Mouse (Mus musculus): Measurements from ENCODE around the gene Chrna1.

The Chrna1 gene

DNA sequence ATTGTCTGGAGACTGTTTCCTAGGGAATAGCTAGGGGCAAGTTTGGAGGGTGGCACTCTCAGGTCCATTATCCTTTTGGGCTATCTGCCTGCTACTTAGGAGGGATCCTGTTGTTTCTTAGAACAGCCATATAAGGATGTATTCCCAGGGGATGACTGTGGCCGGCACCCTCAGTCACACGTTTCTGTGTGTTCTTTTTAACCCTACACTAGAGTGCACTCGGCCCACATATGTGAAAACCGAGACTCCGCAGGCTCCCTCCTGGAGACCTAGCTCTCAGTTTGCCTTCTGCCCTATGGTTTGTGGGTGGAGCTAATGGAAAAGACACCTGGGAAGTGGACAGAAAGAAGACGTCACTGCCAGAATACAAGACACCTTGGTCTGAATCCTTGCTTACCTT, 11.1 kb upstream of the Chrna1 start:
- no peak for DNase-seq (ENCODE audit: low read depth in 2 of 2, low spot score in 2 of 2)

DNA sequence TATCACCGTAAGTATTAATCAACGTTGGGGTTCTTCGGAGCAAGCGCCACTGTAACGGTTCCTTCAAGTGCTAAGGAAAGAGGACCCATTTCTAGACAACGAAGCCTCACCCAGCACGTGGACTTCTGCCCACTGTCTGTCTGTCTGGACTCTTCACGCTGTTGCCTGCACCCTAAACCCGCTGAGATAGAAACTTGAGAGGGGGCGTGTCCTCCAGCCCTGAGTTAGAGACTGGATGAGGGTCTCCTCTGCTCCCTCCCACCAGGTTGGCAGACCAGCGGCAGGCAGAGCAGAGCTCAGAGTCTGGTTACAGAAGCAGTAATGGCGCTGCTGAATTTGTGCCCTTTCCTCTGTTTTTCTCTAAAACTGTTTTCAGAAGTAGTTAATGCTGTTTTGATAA, 10.0 kb upstream of the Chrna1 start:
- DNase-seq (ENCODE audit: low read depth in 2 of 2, low spot score in 2 of 2) = no peak

DNA sequence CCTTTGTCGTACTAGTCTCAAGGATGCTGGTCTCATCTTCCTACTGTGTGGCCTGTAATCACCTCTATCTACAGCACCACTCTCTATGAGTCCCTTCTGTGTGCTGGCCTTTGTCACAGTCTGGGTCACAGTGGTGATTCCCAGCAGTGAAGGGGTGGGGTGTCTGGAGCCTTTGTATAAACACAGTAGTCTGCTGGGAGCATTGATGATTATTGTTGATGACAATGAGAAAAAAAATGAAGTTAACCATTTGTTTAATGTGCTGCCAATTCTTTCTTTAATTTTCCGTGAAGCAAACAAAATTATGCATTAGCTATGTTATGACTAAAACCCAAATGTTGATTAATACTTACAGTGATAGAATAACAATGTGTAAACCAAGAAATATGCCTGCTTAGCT, 8.8 kb upstream of the Chrna1 start:
- DNase-seq (ENCODE audit: low read depth in 2 of 2, low spot score in 2 of 2) = no peak

DNA sequence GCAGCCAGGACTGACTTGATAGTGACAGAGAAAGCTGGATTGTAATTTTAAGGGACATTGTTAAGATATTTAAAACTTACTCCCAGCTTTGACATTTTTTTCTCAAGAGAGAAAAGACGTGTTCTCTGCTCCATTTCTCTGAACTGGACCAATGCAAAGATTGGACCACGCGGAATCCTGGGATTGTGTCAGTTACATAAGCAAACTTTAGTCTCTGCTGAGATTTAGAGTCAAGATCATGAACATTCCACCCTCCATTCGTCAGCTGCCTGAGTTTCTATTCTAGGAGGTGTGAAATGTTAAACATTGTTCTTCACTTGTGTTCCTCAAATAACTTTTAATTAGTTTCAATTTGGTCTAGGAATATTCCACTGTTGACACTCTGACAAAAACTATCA, 7.0 kb upstream of the Chrna1 start:
- no peak for DNase-seq (ENCODE audit: low read depth in 2 of 2, low spot score in 2 of 2)

DNA sequence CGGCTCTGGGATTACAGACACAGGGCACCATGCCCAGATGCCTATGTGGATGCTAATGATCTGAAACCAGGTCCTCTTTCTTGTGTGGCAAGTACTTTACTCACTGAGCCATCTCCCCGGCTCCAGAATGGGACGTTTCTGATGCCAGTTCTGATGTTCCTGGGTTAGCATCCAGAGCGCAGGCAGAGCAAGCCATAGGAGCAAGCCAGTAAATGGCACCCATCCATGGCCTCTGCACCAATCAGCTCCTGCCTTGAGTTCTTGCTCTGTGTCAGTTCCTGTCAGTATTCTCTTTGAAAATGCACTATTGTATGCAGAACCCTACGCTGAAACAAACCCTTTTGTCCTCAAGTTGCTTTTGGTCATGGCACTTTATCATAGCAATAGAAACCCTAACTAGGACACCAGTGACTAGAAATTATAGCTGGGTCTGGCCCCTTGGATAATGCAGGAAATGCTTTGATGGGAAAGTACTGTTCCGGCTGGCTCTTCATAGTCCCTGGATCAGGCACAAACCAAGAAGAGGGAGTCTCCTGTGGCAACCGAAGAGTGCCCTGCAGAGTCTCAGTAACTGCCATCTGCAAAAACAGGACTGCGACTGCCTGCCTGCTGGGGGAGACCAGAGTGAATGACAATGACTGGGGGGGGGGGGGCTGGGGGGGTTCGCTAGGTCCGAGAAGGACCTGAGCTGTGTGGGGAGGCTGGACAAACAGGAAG, 6.4 kb upstream of the Chrna1 start:
- DNase-seq (ENCODE audit: low read depth in 2 of 2, low spot score in 2 of 2) = no peak

DNA sequence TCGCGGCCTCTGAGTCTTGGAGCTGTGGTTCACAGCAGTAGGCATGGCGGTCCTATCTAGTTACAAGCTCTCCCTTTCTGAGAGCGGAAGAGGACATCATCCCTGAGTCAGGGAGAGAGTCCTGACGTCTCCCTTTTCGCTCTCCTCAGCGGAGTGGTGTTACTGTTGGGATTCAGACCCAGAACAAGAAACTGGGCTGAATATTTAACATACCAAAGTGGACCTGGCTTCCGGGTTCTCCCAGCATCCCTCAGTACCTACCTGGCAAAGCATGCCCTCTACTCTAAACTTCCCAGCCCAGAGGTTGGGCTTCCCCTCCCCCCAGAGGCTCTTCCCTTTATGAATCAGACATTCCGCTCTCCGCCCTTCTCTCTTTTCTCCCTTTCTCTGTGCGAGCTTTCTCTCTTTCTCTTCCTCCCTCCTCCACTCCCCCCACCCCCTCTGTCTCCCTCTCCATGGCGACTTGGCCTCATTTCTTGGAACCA, 5.3 kb upstream of the Chrna1 start:
- DNase-seq (ENCODE audit: low read depth in 2 of 2, low spot score in 2 of 2) = no peak

DNA sequence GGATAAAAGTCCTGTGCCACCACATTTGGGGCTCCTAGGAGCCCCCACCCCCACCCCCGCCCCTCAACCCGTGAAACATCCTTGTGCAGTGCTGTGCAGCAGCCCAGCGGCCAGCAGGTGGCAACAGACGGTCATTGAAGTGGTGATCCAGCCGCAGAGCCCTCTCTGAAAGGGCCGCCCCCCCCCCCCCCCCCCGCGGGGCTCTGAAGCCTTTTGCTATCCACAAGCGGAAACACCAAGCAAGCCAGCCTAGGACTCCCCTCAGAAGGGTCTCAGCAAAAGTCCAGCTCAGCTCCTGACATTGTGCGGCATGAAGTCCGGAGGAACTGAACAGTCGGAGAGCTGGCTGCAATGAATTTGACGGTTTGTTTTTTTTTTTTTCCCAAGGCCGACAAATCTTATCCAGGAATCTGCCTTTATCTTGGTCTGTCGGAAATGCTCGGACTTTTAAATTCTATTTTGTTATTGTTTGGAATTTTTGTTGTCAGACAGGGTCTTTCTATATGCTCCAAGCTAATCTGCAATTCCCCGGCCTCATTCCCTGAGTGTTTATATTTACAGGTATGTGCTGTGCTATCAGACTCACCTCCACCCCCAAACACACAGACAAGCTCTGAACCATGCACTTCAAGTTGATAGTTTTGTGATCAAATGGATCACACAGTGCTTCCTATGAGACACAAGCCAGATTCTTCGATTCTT, 4.7 kb upstream of the Chrna1 start:
- no peak for DNase-seq (ENCODE audit: low read depth in 2 of 2, low spot score in 2 of 2)

DNA sequence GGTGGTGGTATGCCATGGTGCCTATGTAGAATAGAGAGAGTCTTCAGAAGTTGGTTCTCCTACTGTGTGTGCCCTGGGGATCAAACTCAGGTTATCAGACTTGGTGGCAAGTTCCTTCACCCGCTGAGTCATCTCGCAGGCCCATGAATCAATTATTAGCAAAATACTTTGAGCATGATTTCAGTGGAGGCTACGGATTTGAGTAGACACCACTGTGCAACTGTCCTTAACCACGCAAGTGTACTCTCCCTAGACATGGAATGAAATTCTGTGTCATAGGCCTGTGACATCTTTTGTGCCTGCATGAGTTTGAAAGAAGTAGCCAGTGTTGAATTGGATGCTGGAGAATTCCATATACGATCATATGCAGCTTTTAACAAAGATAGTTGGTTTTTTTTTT, 582 bp upstream of the Chrna1 start:
- no peak for DNase-seq (ENCODE audit: low read depth in 2 of 2, low spot score in 2 of 2)

DNA sequence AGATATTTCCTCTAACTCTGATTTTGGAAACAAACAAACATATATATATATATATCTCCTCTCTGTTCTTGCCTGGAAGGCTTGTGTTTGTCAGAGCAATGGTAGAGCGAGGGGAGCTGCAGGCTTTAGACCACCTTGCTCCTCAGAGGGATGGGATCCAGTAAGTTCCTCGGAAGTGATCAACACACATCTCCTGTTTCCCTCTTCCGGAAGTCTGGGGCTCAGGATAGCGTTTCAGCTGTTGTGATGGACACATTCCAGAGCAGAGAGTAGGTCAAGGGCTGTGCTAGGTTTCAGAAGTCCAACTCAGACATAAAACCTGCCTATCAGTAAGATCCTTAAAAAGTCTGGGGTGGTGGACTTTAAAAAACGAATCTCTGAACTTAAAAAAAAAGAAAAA, 970 bp downstream of the Chrna1 start:
- no peak for DNase-seq (ENCODE audit: low read depth in 2 of 2, low spot score in 2 of 2)

DNA sequence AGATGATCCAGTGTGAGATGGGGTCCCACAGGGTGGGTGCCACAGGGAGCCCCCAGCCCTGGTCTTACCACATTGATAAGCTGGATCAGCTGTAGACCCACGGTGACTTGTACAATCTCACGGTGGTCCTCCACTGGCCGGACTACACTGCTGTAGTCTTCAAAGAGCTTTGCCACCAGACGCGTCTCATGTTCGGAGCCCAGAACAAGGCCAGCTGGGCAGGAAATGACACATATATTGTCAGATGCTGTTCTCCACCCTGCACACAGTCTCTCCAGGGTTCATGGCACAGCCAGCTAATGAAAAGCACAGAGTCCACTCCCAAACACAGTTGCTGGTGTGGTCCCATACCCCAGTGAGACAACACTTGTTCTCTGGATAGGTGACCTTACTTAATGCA, 5.7 kb downstream of the Chrna1 start:
- no peak for DNase-seq (ENCODE audit: low read depth in 2 of 2, low spot score in 2 of 2)

DNA sequence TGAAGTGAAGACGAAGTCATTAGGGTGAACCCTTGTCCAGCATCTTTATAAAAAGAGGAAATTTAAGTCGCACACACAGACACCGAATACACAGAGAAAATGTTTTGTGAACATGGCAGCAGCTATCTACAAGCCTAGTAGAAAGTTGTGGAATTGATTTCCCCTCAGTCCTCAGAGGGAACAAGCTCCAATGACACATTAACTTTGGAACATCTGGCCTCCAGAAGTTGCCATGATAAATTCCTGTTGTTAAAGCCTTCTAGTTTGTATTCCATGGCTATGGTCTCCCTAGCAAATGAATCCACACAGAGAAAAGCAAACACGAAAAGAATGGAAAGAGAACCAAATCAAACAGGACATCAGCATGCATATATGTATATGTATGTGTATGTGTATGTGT, 6.6 kb downstream of the Chrna1 start:
- no peak for DNase-seq (ENCODE audit: low read depth in 2 of 2, low spot score in 2 of 2)

DNA sequence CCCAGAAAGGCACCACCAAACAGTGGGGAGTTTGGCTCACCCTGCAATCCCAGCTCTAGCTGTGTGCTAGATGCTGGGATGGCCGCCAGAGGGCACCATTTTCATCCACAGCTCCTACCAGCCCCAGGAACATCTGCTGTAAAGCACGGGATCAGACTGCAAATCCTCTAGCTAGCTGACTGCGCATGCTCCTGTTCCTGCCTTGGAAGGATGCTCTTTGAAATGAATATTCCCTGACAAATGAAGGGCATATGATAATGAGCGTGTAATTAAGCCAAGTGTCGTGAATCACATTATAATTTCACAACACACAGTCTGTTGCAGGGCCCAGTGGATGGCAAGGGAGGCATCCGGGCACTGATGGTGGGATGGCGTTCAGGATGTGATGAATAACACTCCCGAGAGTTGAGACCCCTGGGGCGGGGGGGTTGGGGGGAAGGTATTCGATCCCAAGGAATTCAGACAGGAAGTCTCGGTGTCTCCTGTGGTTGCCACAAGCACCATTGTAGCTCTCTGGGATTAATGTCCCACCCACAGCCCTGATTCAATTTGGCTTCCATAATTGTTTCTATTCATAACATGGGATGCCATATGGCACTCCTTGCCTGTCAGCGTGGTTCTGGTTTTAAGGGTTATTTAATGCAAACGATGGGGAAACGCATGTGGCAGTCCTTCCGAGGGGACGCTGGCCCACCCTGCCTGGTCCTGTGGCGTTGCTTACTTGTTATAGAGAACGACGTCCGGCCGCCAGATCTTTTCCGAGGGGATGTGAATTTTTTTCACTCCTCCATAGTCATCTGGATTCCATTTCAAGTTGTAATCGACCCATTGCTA, 7.4 kb downstream of the Chrna1 start:
- DNase-seq (ENCODE audit: low read depth in 2 of 2, low spot score in 2 of 2) = peak in 1 of 2 experiments; percentile 32

DNA sequence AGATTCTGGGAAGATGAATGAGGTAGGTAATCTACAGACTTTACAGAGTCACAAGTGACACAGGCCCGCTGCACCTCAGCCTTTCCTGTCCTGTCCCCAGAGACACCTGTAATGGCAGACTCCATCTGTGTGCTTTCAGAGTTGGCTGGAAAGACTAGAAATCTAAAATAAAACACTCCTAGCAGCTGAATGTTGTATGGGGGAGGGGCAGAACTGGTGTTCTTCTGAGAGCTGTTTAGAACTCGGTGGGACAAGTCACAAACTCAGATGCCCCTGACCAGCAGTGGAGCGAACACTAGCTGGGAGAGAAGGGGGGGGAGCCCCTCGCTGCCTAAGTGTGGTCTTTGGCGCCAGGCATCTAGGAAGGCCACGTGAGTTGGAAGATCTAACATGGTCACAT, 8.2 kb downstream of the Chrna1 start:
- no peak for DNase-seq (ENCODE audit: low read depth in 2 of 2, low spot score in 2 of 2)

DNA sequence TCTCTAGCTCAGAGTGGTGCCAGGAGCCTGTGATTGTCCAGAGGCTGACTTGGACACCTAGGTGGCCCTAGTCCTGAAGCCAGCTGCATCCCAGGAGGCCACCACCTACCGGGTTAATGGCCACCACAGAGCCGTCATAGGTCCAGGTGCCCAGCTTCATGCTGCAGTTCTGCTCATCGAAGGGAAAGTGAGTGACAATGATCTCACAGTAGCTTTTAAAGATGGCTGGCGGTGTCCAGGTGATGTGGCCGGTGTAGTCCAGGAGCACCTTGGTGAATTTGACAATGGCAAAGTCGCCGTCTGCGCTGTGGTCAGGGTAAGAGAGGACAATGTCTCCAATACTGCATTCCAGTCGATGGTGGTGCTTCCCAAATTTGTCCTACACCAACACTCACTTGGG, 8.8 kb downstream of the Chrna1 start:
- no peak for DNase-seq (ENCODE audit: low read depth in 2 of 2, low spot score in 2 of 2)

DNA sequence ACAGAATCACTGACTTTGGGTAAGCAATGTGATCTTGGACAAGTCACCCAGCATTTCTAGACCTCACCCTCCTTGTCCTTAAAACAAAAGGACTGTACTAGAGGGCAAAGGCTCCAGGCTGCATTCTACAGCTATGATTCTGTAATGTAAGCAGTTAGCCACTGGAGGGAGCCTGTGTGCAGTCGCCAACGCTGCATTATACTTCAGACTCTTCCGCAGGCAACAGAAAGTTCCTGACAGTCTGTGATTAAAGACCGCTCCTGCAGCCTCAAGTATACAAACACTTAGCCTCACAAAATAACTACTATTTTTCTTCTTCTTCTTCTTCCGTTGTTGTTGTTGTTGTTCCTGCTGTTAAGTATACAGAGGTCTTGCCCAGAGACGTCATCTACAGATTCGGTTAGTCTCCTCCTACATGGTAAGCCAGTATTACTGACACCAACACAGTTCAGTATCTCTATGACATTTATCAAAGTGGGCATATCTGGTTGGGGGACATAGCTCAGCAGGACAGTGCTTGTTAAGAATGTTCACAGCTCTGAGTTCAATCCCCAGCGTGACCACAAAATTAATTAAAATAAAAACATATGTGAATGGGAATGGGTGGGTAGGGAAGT, 13.0 kb downstream of the Chrna1 start:
- peak; percentile 44 to 63 for DNase-seq (ENCODE audit: low read depth in 2 of 2, low spot score in 2 of 2)

DNA sequence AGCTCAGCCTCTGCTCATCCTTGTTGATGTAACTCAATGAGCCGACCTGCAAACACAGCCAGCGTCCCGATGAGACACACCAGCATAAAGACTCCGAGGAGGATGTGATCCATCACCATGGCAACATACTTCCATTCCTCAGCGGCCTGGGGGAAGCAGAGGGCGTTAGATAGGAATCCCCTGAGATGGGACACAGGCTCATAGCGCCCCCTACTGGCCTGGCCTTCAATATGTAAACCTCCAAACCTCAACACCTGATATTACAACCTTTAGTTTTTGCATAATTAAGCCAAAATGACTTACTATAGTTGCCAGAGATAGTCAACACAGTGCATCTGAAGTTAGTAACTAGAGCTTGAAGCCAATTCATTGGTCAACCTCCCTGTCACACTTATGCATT, 14.0 kb downstream of the Chrna1 start:
- peak; percentile 37 to 53 for DNase-seq (ENCODE audit: low read depth in 2 of 2, low spot score in 2 of 2)

DNA sequence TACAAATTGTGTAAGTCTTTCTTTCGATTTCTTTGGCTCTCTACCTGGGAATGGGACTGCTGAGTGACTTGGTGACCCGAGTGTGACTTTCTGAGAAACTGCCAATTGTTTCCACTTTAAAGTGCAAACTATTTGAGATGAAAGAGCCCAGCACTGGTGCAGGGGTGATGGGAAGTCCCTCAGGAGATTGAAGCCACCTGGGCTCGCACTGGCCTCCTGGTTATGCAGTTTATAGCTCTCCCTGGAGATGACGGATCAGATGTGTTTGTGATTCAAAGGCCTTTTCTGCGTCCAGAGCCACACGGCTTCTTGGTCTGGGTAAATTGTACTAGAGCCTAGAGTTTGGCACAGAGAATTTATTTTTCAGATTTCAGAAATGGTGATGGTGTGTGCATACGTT, 16.4 kb downstream of the Chrna1 start:
- DNase-seq (ENCODE audit: low read depth in 2 of 2, low spot score in 2 of 2) = no peak

DNA sequence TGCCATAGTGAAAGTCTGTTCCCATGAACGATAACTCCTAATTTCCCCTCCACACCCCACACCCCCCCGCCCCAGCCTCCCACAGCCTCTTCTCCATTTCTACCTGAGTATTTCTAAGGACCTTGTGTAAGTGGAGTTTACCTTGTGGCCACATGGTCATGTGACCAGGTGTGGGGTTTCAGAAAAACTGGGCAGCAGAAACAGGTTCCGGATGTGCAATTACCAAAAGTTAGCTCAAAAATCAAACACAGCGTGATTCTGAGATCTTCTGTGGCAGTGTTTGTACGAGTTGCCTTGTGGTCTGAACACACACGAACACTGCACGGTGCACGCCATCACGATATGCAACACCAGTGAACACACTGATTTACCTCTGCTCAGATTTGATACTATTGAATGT, 17.5 kb downstream of the Chrna1 start:
- no peak for DNase-seq (ENCODE audit: low read depth in 2 of 2, low spot score in 2 of 2)

DNA sequence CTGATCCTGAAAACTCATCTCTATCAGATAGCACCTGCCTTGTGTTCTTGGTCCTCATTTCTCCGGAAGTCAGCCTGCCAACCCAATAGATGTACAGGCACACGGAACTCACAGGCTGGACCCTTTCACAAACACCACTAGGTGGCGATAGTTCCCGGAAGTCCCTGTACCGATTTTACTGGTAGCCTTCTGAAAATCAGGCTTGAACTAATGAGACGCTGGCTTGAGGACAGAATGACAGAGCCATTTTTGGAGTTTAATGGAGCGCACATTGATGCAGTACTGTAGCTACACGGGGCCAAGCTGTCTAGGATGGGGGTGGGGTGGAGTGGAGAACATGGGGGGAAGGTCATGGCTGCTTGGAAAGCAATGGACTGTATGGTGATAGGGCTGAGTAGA, 18.5 kb downstream of the Chrna1 start:
- DNase-seq (ENCODE audit: low read depth in 2 of 2, low spot score in 2 of 2) = peak; percentile 19 to 38

DNA sequence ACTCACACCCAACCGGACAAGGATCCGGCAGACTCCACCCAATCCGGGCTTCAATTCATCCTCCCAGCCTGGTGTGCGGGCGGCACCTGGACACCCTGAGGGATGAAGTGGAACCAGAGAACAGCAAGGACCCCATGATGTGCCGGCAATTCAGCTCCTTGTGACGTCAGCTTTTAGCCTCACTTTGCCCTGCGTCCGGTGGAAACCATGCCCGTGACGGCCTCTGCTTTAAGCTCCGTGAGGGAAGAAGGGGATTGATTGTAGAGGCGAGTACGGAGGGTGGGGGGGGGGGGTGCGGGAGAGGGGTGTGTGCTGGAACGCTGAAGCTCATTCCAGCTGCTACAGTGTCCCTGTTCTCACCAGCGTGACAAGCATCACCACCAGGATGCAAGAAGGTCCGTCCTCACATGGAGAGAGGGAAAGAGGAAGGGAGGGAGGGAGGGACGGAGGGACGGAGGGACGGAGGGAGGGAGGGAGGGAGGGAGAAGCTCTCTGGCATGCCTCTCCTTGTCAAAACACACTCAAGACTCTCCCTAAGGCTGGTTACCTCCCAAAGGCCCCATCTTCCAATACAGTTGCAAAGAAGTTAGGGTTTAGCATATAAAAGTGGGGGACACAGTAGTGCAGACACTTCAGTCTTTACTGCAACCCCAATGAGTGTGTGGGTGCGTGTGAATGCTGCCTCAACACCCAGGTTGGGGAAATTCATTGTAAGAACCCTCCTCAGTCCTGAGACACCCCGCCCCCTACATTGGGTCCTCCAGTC, 19.1 kb downstream of the Chrna1 start:
- DNase-seq (ENCODE audit: low read depth in 2 of 2, low spot score in 2 of 2) = no peak

DNA sequence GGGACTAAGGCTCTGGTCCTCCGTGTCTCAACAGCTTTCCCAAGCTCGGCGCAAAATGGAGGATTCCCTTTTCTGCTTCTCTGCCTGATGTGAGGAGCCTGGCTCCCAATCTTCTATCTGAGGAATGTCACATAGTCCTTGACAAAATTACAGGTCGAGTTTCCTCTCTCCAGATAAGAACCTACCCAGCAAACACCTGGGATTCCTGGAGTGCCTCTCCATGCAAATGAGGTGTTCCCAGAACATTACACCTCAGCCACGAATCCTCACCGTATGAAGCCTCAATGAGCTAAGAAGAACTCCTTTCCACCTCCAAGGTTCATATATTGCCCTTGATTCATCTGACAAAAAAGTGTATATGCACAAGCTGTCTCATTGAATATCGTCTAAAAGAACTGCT, 19.7 kb downstream of the Chrna1 start:
- DNase-seq (ENCODE audit: low read depth in 2 of 2, low spot score in 2 of 2) = no peak

Data from CD8-positive naive resting alpha-beta T cell, adult 2 months (primary cell).